Mouse (Mus musculus) ES-CJ7 (cell line): ENCODE measurements around the gene Olfr1347.
"Not testable (repeated sequence)": the region's sequence is repeated elsewhere in the genome, so short reads cannot be mapped to it uniquely, and the experiment has no call there.

Experiments used
- DNase-seq: peaks from one replicate; pipeline ENCODE4 v3.0.0; 2011; ENCODE audit warnings: low read depth, low spot score

Olfr1347 gene

GRCm38 (mm10) chr7:6499655-6500054, at the start of gene Olfr1347:
TSS of gene Olfr1347 (minus strand) at chr7:6499755.
- no peak for DNase-seq

- peak; percentile 49 for DNase-seq
These were observed 26.6 kb upstream of the Olfr1347 start for GRCm38 (mm10) chr7:6526141-6526540.

- peak; percentile 68 for DNase-seq
These were observed 25.4 kb upstream of the Olfr1347 start for GRCm38 (mm10) chr7:6525001-6525400.

GRCm38 (mm10) chr7:6522850-6523249, 23.3 kb upstream of the Olfr1347 start, which contains the start of gene Olfr1349:
TSS of gene Olfr1349 (minus strand) at chr7:6522950.
- no peak for DNase-seq

- DNase-seq = no peak
These were observed 22.1 kb upstream of the Olfr1347 start for GRCm38 (mm10) chr7:6521666-6522065.

- DNase-seq = no peak
These were observed 9.1 kb upstream of the Olfr1347 start, which contains the start of gene Olfr1348 for GRCm38 (mm10) chr7:6508648-6509047. TSS of gene Olfr1348 (minus strand) at chr7:6508748.

- DNase-seq = no peak
These were observed 12.7 kb downstream of the Olfr1347 start, which contains the start of gene Olfr5 for GRCm38 (mm10) chr7:6486841-6487240. TSS of gene Olfr5 (minus strand) at chr7:6486941.

- DNase-seq = not testable (repeated sequence)
These were observed 21.9 kb downstream of the Olfr1347 start for GRCm38 (mm10) chr7:6477633-6478032.

- DNase-seq = no peak
These were observed 32.6 kb downstream of the Olfr1347 start, which contains the start of gene Olfr1346 for GRCm38 (mm10) chr7:6466951-6467350. TSS of gene Olfr1346 (plus strand) at chr7:6467101.

- DNase-seq = peak; percentile 40
These were observed 43.2 kb downstream of the Olfr1347 start for GRCm38 (mm10) chr7:6456399-6456798.

GRCm38 (mm10) chr7:6455868-6456267, 43.7 kb downstream of the Olfr1347 start, which contains the start of gene Olfr1336:
TSS of gene Olfr1336 (plus strand) at chr7:6456168.
- no peak for DNase-seq

GRCm38 (mm10) chr7:6447771-6448170, 51.8 kb downstream of the Olfr1347 start:
- no peak for DNase-seq

GRCm38 (mm10) chr7:6441173-6441572, 58.4 kb downstream of the Olfr1347 start:
- DNase-seq = no peak

GRCm38 (mm10) chr7:6438388-6438787, 61.2 kb downstream of the Olfr1347 start, which contains the start of gene Olfr1344:
TSS of gene Olfr1344 (plus strand) at chr7:6438688.
- DNase-seq = no peak
